Mouse (Mus musculus): Measurements from ENCODE around the gene Gm14743. TPM values are rescaled to one million over a fixed set of nuclear protein-coding genes. Genes with fewer than 3 reads are reported as not detected.
"Not testable (repeated sequence)": the region's sequence is repeated elsewhere in the genome, so short reads cannot be mapped to it uniquely, and the experiment has no call there.

Gm14743 gene
- total RNA-seq (2021), result not detected
- long read RNA-seq, experiment 1, result 0 reads
- long read RNA-seq, experiment 2, result 0 reads

DNA sequence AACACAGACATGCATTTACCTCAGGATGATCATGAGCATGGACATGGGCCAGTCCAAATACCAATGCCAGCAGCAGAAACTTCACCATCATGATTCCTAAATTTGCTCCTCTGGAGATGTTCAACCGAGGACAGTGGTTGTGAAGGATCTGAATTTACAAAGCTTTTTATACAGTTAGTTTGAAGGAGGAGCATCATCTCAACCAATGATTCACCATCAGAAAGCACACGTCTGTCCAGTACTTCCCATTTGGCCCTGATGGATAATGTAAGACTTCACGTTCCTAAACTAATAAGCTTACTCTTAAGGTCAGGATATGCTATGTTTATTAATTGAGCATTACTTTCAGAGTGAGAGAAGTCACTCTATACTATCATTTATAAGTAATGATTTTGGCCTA, at the start of gene Gm14743:
Gene Gm14743, minus strand, starts transcription at position 101 of the 400 bp plus-strand sequence.
- H3K4me3 ChIP-seq; DNase-seq (ENCODE audit: low spot score in 2 of 2); H3K27ac ChIP-seq: not testable (repeated sequence)

GRCm38 (mm10) chrX:78202829-78203228, 42.9 kb downstream of the Gm14743 start:
- Histone ChIP-seq H3K27ac (no peak overlapping the region), H3K4me3 (no peak overlapping the region)
- no peak for DNase-seq (ENCODE audit: low spot score in 2 of 2)
- no peak for TF ChIP-seq CTCF (conservative IDR thresholded peaks at IDR 0.05)

DNA sequence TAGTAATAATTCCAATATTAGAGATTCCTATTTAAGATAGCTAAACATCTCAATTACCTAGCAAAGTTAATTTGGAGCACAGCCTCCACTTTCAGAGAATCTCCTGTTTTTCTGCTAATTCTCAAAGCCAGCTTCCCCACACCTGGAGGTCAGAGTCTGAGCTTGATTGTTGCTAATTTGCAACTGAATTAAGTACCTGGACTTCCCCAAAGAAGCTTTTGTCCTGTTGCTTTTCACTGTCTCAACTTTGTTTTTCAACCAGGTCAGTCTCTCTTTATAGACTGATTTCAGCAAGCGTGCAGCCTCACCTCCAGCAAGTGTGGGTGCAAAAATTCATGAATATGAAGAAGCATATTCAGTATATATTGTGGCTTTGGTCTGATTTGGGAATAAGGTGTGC, 43.5 kb downstream of the Gm14743 start:
- H3K27ac ChIP-seq, H3K4me3 ChIP-seq: not testable (repeated sequence)

More for the DNA sequence above, 43.5 kb downstream of the Gm14743 start:
- DNase-seq (ENCODE audit: low spot score in 2 of 2), result not testable (repeated sequence)

Other genes starting within 250 kb of the Gm14743 start
- gene Obp1a, start 154.5 kb downstream of the Gm14743 start, total RNA-seq (2021), result not detected
- gene Gm5938, start 120.5 kb downstream of the Gm14743 start, total RNA-seq (2021), result not detected
- gene Obp1b, start 59.1 kb downstream of the Gm14743 start, total RNA-seq (2021), result not detected
- gene 4930480E11Rik, start 123.7 kb upstream of the Gm14743 start, total RNA-seq (2021), result not detected